Mouse (Mus musculus): ENCODE data around the gene Zfp949.

DNA sequence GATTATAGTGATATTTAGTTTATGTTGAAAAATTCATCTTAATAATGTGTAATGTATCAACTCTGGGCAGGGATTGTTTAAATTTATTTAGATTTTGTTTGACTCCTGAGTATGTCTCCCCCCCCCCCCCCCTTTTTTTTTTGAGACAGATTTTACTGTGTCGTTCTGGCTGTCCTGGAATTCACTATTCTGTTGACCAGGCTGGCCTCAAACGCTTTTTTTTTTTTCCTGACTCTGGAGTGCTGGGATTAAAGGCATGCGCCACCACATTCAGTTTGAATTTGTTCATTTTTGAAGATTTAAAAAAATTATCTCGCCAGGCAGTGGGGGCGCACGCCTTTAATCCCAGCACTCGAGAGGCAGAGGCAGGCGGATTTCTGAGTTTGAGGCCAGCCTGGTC is 1.2 kb upstream of the Zfp949 start:
- TF ChIP-seq CTCF (IDR thresholded peaks at IDR 0.05; ENCODE audit: control insufficient read depth, insufficient read depth, insufficient replicate concordance, low read depth, low read length) (no peak), POLR2A (IDR thresholded peaks at IDR 0.05; ENCODE audit: control insufficient read depth, low read depth, low read length) (no peak)

All from testis, adult 2 months (tissue).